Mouse (Mus musculus): ENCODE data around the gene Nck1. TPM values are rescaled to one million over a fixed set of nuclear protein-coding genes. Genes with fewer than 3 reads are reported as not detected.

The Nck1 gene
- total RNA-seq (2017) = 44.1 and 47.6 TPM in 2 replicates

DNA sequence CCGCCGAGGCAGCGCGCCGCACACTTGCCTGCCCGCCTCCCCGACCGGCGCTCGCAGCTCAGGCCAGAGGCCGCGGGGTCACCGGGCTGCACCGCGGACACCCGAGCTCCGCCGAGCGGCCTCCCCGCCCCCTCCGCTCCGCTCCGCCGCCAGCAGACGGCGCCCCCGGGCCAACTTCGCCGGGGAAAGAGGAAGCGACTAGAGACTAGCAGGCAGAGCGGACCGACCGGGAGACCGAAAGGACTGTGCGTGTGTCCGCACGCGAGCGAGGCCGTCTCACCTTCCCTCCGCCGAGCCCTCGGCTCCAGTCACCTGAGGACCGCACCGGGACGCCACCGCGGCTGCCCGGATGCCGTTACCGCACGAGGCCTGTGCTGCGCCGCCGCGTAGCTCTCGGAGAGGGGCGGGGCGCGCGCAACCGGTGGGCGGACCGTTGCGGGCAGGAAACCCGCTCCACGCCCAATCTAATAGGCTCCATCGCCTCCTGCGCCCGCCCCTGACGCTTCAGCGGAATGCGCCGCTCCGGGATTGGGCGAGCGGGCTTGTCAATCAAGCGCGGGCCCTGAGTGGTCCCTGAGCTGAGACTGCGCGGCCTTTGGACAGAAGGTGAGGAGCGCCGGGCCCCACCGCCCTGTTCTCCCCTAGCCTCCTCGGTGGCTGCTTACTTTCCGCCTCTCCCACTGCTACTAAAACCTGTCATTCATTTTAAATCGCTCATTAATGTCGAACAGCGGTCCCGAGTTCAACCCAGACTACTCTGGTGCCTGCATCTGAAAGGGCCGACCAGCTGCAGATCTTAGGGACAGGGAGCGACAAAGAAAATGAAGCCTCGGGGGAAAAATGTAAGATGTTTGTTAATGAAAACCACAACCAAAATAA lies at the start of gene Nck1:
Nck1 (minus strand) TSS at position 420 of the 879 bp plus-strand sequence.
- ATAC-seq (ENCODE audit: extremely low read depth, insufficient number of reproducible peaks, low FRiP score, poor library complexity, severe bottlenecking) = peak; percentile 95

DNA sequence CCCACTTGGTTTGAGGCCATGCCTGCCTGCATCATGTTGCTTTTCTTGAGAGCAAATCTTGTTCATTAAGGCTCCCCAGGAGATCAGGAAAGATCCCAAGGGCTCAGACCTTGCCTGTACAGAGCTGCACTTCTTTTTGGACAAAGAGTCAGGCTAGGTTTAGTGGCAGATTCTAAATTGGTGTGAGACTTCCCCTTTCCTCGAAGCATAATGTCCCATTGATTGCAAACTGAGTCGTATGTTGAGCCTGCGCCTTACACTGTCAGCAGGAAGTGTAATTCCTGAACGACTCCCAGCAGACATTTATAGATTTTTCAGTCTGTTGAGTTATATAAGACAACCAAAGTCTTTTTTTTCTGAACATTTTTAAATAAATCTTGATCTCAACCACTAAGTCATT lies 44.5 kb upstream of the Nck1 start:
- ATAC-seq (ENCODE audit: extremely low read depth, insufficient number of reproducible peaks, low FRiP score, poor library complexity, severe bottlenecking) = no peak

DNA sequence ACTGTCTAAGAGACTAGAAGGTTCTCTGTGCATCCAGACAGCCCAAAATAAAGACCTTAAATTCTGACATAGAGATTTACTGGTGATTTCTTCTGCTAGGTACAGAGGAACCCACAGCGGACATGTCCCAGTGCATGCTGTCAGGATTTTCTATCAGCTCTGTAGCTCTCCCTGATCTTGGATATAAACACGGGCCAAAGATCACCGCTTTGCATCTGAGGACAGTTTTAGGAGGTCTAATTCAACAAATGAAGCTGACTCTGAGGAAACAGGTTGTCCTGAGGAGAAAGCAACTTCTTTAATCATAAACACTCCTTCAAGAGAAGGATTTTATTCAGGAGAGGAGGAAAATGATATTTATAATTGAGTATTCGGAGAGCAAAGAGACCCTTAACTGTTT lies 38.1 kb upstream of the Nck1 start:
- no peak for ATAC-seq (ENCODE audit: extremely low read depth, insufficient number of reproducible peaks, low FRiP score, poor library complexity, severe bottlenecking)

DNA sequence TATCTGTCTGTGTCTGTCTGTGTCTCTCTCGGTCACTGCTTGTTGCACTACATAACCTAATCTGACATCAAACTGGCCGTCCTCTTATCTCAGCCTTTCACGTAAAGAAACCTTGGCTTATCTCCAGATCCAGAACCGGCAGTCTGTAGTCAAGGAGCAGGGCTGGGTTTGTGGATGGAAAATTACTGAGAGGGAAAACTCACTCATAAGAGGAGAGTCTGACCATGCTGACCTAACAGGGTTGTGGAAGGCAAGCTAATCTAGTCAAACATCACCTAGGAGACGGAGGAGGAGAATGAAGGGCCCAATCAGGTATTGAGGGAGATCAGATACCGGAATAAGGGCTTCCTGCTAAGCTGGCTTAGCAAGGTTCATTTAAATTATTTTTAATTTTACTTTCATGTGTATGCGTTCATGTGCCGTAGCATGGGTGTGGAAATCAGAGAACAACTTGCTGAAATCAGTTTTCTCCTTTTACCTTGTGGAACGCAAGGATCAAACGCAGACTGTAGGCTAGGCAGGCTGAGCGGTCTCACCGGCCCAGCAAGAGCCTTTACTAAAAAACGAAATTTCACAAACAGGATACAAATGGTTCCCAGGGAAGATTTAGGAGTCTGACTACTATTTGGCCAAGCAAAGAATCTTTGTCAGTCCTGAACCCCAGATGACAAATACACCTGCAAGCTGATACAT lies 37.1 kb upstream of the Nck1 start:
- no peak for ATAC-seq (ENCODE audit: extremely low read depth, insufficient number of reproducible peaks, low FRiP score, poor library complexity, severe bottlenecking)

DNA sequence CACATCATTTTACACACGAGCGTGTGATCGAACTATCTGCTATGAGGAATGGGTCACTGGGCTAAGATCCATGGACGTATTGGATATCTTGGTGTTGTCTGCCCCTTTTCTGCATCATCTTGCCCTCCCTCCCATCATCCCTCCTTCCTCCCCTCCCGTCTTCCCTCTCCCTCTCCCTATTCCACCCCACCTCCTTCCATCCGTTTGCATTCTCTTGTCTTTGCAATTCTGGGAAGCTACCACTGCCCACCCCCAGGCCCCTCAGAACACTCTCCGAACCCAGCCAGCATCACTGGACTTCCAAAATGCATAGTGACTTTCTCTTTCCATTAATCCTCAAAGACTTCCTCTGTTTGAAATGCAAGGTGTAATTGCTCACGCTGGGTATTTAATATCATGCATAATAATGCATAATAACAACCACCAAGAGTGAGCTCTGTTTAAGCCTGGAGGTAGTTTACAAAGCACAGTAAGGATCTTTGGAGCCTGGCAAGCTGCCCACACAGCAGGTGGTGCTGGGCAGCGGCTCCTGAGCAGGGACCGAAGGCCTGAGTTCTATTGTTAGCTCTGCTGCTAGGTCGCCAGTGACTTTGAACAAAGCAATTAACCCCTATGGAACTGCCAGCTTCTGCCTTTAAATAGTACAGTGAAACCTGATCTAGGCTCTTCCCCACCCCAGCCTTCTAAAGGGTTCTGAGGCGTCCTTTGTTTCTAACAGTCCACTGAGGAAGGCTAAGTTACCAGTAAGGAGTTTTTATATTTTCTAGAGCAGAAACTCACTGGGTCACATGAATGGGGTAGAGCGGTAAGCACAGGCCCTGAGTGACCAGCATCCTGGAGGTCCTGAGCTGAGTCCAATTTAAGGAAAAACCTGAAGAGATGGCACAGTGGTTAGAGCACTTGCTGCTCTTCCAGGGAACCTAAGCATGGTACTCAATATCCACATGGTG lies 35.9 kb upstream of the Nck1 start:
- no peak for ATAC-seq (ENCODE audit: extremely low read depth, insufficient number of reproducible peaks, low FRiP score, poor library complexity, severe bottlenecking)

DNA sequence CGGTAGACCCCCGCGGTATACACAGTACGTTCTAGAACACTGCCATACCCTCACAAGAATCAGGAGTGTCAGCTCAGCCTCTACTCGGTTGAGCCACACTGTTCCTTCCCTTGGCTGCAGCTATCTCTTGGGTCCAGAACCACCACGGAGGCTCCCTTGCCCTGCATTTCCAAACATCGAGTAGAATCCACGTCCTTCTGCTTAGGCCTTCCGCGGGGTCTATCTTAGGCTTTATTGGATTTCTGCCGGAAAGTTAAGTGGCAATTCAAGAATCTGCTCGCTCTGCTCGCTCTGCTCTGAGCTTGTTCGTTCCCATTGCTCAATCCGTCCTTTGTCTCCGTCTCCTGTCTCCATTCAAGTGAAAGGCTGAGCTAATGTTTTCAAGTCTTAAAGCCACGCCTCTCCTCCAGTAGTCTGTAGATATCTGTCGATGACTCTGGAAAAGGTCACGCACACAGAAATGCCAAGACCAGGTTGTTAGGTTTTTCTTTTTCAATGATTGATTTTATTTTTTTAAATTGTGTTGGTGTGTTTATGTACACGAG lies 34.3 kb upstream of the Nck1 start:
- ATAC-seq (ENCODE audit: extremely low read depth, insufficient number of reproducible peaks, low FRiP score, poor library complexity, severe bottlenecking) = no peak

DNA sequence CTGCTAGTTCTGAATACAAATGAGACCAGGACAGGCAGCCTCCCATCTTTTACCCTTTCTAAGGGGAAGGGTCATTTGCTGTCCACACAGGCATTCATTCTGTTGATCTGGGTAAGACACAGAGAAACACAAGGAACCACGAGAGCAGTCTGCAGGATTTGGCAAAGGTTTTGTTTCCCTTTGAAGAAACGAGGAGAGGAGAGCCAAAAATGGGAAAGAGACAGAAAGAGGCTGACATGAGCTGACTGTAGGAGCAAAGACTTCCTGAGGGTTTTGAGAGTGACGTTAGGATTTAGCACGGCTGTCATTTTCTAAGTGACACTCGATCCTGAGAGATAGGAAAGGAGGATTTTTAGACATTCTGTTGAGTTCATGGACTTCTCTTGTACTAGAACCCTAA lies 28.0 kb upstream of the Nck1 start:
- ATAC-seq (ENCODE audit: extremely low read depth, insufficient number of reproducible peaks, low FRiP score, poor library complexity, severe bottlenecking) = no peak

DNA sequence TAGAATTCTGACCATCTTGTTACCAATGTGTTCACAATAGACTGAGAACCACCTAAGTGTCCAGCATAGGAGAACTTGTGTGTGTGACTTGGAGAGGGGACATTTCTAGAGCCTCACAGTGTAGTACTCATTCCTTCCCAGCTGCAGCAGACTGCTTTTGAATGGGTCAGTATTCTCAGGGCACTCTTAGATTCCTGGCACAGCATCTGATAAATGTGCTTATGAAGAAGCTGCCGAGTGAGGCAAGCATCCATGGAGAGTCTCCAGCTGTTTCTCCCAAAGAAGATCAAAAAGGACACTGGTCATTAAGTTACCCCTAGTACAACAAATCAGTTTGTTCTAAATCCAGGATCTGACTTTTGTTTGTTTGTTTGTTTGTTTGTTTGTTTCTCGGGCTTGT lies 27.4 kb upstream of the Nck1 start:
- no peak for ATAC-seq (ENCODE audit: extremely low read depth, insufficient number of reproducible peaks, low FRiP score, poor library complexity, severe bottlenecking)

DNA sequence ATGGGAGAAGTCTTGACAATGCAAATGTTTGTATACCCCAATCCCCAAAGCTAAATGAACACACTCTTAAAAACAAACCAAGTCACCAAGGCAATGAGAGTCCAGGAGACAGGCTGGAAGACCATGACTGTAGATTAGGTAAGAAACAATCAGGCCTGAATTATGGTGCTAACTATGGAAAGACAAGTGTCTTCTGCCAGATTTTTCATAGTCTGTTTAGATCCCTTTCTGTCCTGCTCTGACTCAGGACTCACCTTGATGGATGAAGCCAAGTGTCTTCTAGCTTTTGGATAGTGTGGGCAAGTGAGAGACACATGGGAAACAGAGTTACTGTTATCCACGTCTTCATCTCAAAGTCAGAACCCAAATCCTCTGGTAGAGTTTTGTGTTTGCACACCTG lies 25.6 kb upstream of the Nck1 start:
- no peak for ATAC-seq (ENCODE audit: extremely low read depth, insufficient number of reproducible peaks, low FRiP score, poor library complexity, severe bottlenecking)

DNA sequence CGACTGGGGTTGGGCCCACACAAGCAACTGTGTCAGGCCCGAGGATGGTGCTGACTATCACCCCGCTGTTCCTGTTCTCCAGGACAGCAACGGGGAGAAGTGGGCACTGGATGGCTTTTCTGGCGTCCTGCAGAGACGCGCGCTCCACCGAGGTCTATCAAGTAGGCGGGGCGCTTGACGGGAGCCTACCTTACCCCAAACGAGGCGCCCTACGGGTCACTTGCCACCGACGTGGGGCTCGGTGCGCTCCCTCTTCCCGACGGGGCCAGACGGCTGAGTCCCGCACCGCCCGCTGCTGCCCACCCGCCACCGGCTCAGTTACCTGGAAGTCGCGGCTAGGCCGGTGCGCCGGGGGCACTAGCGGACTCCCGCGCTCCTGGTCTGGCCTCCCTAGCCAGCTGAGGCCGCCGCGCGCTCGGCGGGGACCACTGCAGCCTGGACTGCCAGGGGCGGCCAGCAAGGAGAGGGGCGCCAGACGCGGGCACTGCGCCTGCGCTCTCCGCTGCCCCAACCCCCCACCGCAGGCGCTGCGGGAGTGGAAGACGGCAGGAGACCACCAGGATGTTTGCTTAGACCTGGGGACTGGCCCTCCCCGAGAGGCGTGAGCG lies 24.8 kb upstream of the Nck1 start, which contains the start of gene Slc35g2:
Slc35g2 (minus strand) TSS at position 465 of the 608 bp plus-strand sequence.
- 0 out of 2 replicates have a peak, but pooled peaks have one; percentile 13 for ATAC-seq (ENCODE audit: extremely low read depth, insufficient number of reproducible peaks, low FRiP score, poor library complexity, severe bottlenecking)

DNA sequence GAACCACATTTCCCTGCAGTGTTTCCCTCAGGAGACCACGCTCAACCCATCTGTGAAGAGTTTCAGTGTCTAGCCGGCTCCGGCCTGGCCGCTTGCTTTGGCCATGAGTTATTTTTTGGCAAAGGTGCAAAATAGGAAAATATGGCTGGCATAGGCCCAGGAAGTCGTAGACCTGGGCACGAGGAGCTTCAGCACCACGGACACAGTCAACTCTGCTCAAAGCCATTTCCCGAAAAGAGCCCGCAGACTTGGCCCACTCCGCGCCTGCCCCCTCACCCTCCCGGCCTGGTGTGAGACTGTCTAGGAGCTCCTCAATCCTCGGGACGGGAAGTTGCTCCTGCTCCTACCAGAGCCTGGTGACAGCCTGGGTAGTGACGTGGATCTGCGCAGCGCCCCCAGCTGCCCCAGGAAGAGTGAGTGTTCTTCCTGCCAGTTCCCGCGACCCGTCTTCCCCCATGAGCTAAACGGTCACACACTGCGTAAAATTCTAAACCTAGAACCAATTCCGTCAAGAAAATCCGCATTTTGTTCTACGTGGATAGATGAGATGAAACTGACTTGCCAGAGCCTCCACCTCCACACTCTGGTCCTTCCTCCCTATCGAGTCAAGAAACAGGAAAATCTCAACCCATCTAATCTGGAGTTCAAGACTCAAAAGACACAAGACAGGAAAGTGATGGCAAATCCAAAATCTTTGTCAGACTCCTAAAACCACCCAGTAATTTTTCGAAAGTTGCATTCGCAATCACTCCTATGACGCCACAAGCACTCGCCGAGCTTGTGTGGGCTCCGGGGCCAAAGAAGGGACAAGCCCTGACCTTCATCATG lies 24.1 kb upstream of the Nck1 start:
- no peak for ATAC-seq (ENCODE audit: extremely low read depth, insufficient number of reproducible peaks, low FRiP score, poor library complexity, severe bottlenecking)

DNA sequence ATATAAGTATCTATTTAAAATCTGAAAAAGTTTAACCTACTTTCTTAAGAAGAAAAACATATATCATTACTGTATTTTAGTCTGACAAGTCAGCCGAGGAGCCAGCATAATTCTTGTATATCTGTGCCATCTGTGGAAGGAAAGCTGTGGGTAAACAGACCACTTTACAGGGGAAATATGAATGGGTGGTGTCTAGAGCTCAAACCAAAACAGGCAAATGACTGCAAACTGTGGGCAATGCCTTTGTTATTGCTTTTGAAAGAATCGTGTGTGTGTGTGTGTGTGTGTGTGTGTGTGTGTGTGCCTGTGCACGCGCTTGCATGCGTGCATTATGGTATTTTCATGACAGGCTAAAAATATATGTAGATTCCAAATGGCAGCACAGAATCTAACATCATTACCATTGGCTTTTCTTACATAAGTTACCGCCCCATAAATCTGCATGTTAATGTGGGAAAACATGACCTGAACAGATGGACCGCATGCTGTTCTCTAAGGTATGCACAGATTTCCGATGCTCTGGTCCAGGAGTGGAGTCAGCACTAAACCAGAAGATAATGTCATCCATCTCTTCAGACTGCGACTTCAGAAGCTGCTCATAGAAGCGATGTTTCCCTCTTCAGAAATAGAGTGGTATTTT lies 14.4 kb upstream of the Nck1 start:
- no peak for ATAC-seq (ENCODE audit: extremely low read depth, insufficient number of reproducible peaks, low FRiP score, poor library complexity, severe bottlenecking)

DNA sequence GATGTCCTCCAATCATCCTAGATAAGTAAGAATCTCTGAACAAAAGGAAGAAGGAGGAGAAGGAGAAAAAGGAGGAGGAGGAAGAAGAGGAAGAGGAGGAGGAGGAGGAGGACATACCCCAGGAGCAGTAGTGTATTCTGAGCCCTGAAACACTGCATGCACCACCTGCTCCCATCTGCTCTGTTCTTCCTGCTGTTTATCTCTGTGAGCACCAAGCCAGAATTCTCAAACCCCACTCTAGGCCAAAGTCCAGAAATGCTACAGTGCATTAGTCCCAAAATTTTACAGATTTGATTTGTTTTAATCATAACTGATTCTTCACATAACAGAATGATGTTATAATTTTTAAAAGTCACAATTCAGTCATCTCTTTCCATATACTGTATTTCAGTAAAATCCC lies 13.1 kb upstream of the Nck1 start:
- ATAC-seq (ENCODE audit: extremely low read depth, insufficient number of reproducible peaks, low FRiP score, poor library complexity, severe bottlenecking) = no peak

DNA sequence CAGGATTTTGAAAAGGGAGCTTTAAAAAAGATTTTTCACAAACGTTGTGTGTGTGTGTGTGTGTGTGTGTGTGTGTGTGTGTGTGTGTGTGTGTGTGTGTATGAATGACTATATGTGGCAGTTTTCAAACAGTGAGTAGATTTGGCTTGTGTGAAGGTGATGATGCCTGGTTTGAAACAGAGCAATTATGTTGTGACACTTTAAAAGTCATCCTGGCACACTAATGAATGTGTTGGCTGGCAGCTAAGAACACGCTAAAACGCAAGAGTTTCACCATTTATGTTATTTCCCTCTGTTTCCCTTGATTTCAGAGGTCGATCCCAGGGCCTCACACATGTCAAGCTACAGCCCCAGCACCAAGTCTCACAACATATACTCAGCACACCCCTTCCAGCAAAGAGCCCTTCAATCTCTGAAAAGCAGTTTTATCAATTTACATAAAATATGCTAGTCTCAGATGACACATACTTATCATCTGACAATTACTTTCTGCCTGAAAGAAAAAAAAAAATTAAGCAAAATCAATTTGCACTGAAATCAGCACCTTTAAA lies 12.2 kb upstream of the Nck1 start:
- ATAC-seq (ENCODE audit: extremely low read depth, insufficient number of reproducible peaks, low FRiP score, poor library complexity, severe bottlenecking) = no peak

DNA sequence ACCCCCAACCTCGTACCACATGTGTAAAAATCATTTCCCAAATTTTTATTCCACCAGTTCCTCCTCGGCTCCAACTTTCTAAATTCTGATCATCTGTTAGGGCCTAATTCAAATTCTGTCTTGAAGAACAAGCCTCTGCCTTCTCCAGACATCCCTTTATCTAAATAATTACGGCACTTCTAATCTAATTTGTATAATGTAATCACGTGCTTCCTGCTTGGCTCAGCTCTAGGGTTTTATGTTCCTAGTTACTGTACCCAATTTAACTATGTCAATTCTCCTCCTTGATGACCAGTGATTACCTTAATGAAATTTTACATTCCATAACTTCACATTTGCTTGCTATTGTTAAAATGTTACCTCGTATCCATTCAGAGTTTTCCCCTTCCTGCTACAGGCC lies 9.8 kb upstream of the Nck1 start:
- no peak for ATAC-seq (ENCODE audit: extremely low read depth, insufficient number of reproducible peaks, low FRiP score, poor library complexity, severe bottlenecking)

DNA sequence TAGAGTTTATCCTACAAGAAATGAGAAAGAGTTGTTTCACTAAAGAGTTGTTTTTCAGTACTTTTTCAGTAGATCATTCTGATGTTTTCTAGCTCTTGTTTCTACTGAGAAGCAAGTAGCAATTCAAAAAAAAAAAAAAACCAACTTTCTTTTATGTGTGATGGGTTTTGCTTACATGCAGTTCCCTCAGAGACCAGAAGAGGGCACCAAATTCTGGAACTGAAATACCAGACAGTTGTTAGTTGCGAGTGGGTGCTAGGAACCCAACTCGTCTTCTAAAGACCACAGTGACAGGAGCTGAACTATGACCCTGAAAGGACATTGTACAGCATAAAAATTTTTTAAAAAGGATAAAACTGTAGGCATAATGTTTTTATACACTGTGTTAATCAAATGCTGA lies 2.4 kb upstream of the Nck1 start:
- no peak for ATAC-seq (ENCODE audit: extremely low read depth, insufficient number of reproducible peaks, low FRiP score, poor library complexity, severe bottlenecking)

DNA sequence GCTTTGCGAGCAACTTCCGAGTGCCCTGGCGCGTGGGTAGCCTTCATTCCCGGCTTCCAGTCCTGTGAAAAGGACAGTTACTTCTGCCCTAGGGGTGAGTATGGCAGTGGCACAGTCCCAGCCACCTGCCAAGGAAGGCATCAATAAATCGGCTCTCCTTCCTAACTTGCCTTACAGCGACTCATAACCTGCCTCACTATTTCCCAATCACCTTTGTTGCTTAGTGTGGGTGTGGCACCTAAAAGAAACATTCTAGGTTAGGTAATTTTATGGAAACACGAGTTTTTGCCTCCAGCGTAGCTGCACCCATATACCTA lies 618 bp upstream of the Nck1 start:
- peak; percentile 11; the same call in 1 of the 2 replicates for ATAC-seq (ENCODE audit: extremely low read depth, insufficient number of reproducible peaks, low FRiP score, poor library complexity, severe bottlenecking)

Measured in neutrophil, adult 5-6 weeks (primary cell).